9 mouse cellular contexts compared by ENCODE assay signal in genomic region chr7:100854137-100854814, GRCm38 (mm10). TPM values are rescaled to one million over a fixed set of nuclear protein-coding genes. Genes with fewer than 3 reads are reported as not detected.
DNase-seq lines count a peak whose midpoint lies in the region; ATAC-seq and TF ChIP-seq lines count a peak whose summit lies in the region.
"Had no signal": no experiment of that assay in that cellular context is flagged by ENCODE, and none has a peak within 500 bp of the region (broad histone marks: within the 10 kb centered on the region; RNA-seq: fewer than 3 reads in every experiment).

No protein-coding gene starts in this region.

- no peak overlapping the region for H3K27ac ChIP-seq in heart, adult 2 months
- peak overlapping the region; percentile 79 for H3K27ac ChIP-seq in macrophage

- no peak for TF ChIP-seq POLR2A in heart, adult 2 months (IDR thresholded peaks at IDR 0.05; ENCODE audit: insufficient read depth, low read depth, low read length)

- ATAC-seq in megakaryocyte, adult 5-6 weeks (ENCODE audit: poor library complexity, severe bottlenecking) = no peak

- H3K4me1 ChIP-seq in heart, adult 2 months (ENCODE audit: control insufficient read depth, insufficient read depth, low read length) = peaks cover 11% of the 10 kb centered on the region
- H3K4me1 ChIP-seq in megakaryocyte, embryonic 14.5 days = peaks cover 99% of the 10 kb centered on the region

- intact Hi-C loops in heart, adult 2 months (cut with DNase I) = no loop called here

- 61% methylated on average over 6 of the region's 6 CpGs for WGBS in heart, adult 2 months
- WGBS in macrophage (ENCODE audit: missing documents) = 46% methylated on average over 6 of the region's 6 CpGs

- H3K9me3 ChIP-seq in megakaryocyte, embryonic 14.5 days = no peaks in the 10 kb centered on the region

- TF ChIP-seq EP300 in heart, adult 2 months (IDR thresholded peaks at IDR 0.05; ENCODE audit: insufficient read depth, low read depth, low read length) = no peak

- H3K27me3 ChIP-seq in heart, adult 2 months (ENCODE audit: control insufficient read depth, insufficient read depth, low read length) = no peaks in the 10 kb centered on the region
- no peaks in the 10 kb centered on the region for H3K27me3 ChIP-seq in megakaryocyte, embryonic 14.5 days (replicated peaks)

- H3K79me2 ChIP-seq in heart, adult 2 months (replicated peaks; ENCODE audit: control insufficient read depth, insufficient read depth, low read length) = no peaks in the 10 kb centered on the region
- H3K79me2 ChIP-seq in macrophage (ENCODE audit: inconsistent target) = peaks cover 8% of the 10 kb centered on the region; the same call in 1 of the 2 replicates

- TF ChIP-seq CTCF in heart, adult 2 months (IDR thresholded peaks at IDR 0.05) = no peak

- H3K9ac ChIP-seq in heart, adult 2 months (ENCODE audit: low read depth, low read length) = no peak overlapping the region

- H3K36me3 ChIP-seq in heart, adult 2 months (ENCODE audit: control insufficient read depth, insufficient read depth, low read length) = no peaks in the 10 kb centered on the region
- peaks cover 63% of the 10 kb centered on the region for H3K36me3 ChIP-seq in megakaryocyte, embryonic 14.5 days (replicated peaks; ENCODE audit: low read length)
- H3K36me3 ChIP-seq in macrophage (ENCODE audit: inconsistent target) = 0 out of 2 replicates have a peak, but pooled peaks cover 4% of the 10 kb centered on the region

- peak; percentile 94 for DNase-seq in heart, adult 11 months
- no peak for DNase-seq in heart, adult 2 months
- DNase-seq in gastrocnemius, postnatal 10 days = peak; percentile 48
- DNase-seq in adipocyte (ENCODE audit: low spot score) = no peak
- DNase-seq in urinary bladder, adult 2 months (ENCODE audit: low spot score) = no peak
- DNase-seq: kidney, adult 9 months had no signal

- H3K4me3 ChIP-seq in heart, adult 2 months = no peak overlapping the region
- H3K4me3 ChIP-seq in megakaryocyte, embryonic 14.5 days (replicated peaks) = peak overlapping the region; percentile 87
- H3K4me3 ChIP-seq in macrophage (ENCODE audit: inconsistent target) = no peak overlapping the region

RNA-seq across cellular contexts. Expression of gene Relt, which starts 9.0 kb away (rescaled TPM):
- total RNA-seq in heart, adult 2 months (2021) = 1 to 10 TPM; 4.6 to 5.5 TPM
- polyA plus RNA-seq in heart, adult 2 months (2012; rRNA removed) = 6.4 and 7.2 TPM in 2 replicates
- 15.0 and 15.3 TPM in 2 replicates for polyA plus RNA-seq in megakaryocyte, embryonic 14.5 days (2012; ENCODE audit: insufficient read depth, low replicate concordance)
- total RNA-seq in megakaryocyte, adult 5-6 weeks (2015) = 23.9 and 27.2 TPM in 2 replicates
- total RNA-seq in megakaryocyte, adult 5-6 weeks (2017) = 45.0 and 58.3 TPM in 2 replicates
- total RNA-seq in gastrocnemius, postnatal 10 days (2021) = 10 to 100 TPM; 14.8 to 19.3 TPM
- 10 to 100 TPM in 6 of 26 experiments, 1 to 10 TPM in 15, under 1 TPM in 4, not detected in 1; 0.53 to 25.0 (median 3.5) TPM for total RNA-seq in macrophage (2018; cell fraction: chromatin; rRNA removed)
- 10 to 100 TPM in 3 of 26 experiments, 1 to 10 TPM in 22, under 1 TPM in 1; 0.53 to 13.3 (median 4.2) TPM for total RNA-seq in macrophage (2018; cell fraction: cytosol; rRNA removed)
- total RNA-seq in macrophage (2018; cell fraction: nucleus; rRNA removed) = 10 to 100 TPM in 6 of 26 experiments, 1 to 10 TPM in 19, under 1 TPM in 1; 0.96 to 13.9 (median 6.1) TPM
- polyA plus RNA-seq in macrophage (2018) = 2.4 to 9.2 TPM (median 3.7 TPM) in 3 replicates
- 2.2 TPM in 2 replicates for polyA plus RNA-seq in urinary bladder, adult 2 months (2012; rRNA removed)

Comparison
In these comparisons a context has a peak if more than half of its experiments do, and no peak if none do; other contexts are left out.
1. DNase-seq: peak in heart, adult 11 months (single experiment) and gastrocnemius, postnatal 10 days (single experiment); none in heart, adult 2 months (0 of 2), adipocyte (single experiment) and urinary bladder, adult 2 months (single experiment).